Mouse (Mus musculus) embryonic facial prominence, embryonic 11.5 days (tissue): ENCODE data around the gene Xrra1. TPM values are rescaled to one million over a fixed set of nuclear protein-coding genes. Genes with fewer than 3 reads are reported as not detected.
A peak's percentile ranks its signal among the peaks of the same experiment; 100 is the strongest.
"Not testable (repeated sequence)": the region's sequence is repeated elsewhere in the genome, so short reads cannot be mapped to it uniquely, and the experiment has no call there.

Experiments used
- ATAC-seq: fragments of 200-750 bp; cut with Nextera tagmentation; replicated peaks from 2 replicates; pipeline ENCODE4 v1.8.0; 2017; ENCODE audit warnings: low read depth; ENCODE audit not compliant: insufficient number of reproducible peaks, low FRiP score, low TSS enrichment
- DNase-seq: peaks from one replicate; pipeline ENCODE4 v3.0.0-alpha.2; 2015; ENCODE audit warnings: low spot score
- H3K27ac ChIP-seq: fragments of 300-500 bp; sonication (generic); replicated peaks from 2 replicates; pipeline ENCODE4 v1.5.1; 2014; ENCODE audit warnings: mild to moderate bottlenecking, low read depth, low read length, control low read depth
- H3K27me3 ChIP-seq: fragments of 300-500 bp; sonication (generic); 2 replicates; pipeline ENCODE4 v1.6.1; 2014; ENCODE audit warnings: mild to moderate bottlenecking, low read length, moderate library complexity, mixed read lengths; ENCODE audit not compliant: control insufficient read depth, insufficient read depth
- H3K36me3 ChIP-seq: fragments of 300-500 bp; sonication (generic); replicated peaks from 2 replicates; pipeline ENCODE4 v1.6.1; 2014; ENCODE audit warnings: low read depth, mild to moderate bottlenecking, low read length, moderate library complexity, mixed read lengths; ENCODE audit not compliant: control insufficient read depth, insufficient read depth
- H3K4me1 ChIP-seq: fragments of 300-500 bp; sonication (generic); 2 replicates; pipeline ENCODE4 v1.6.1; 2014; ENCODE audit warnings: low read length, mixed read lengths; ENCODE audit not compliant: control insufficient read depth, insufficient read depth
- H3K4me2 ChIP-seq: fragments of 300-500 bp; sonication (generic); 2 replicates; pipeline ENCODE4 v1.6.1; 2014; ENCODE audit warnings: low read depth, mild to moderate bottlenecking, control low read depth, low read length, moderate library complexity
- H3K4me3 ChIP-seq: fragments of 300-500 bp; sonication (generic); 2 replicates; pipeline ENCODE4 v1.5.1; 2014; ENCODE audit warnings: low read depth, low read length, control low read depth
- H3K9ac ChIP-seq: fragments of 300-500 bp; sonication (generic); replicated peaks from 2 replicates; pipeline ENCODE4 v1.6.1; 2014; ENCODE audit warnings: mild to moderate bottlenecking, control low read depth, low read length
- H3K9me3 ChIP-seq: fragments of 300-500 bp; sonication (generic); replicated peaks from 2 replicates; pipeline ENCODE4 v1.6.1; 2016; ENCODE audit warnings: mild to moderate bottlenecking, low read length, inconsistent platforms, mixed read lengths; ENCODE audit not compliant: control insufficient read depth
- WGBS: fragments of 180-500 bp; shearing (Covaris S2); extraction: QIAGEN DNeasy Blood & Tissue Kit; methylation state at CpG from one replicate; pipeline ENCODE4 v1.1.7; 2014; 5-methylcytosine and 5-hydroxymethylcytosine counted together
- polyA plus RNA-seq: library from polyadenylated mRNA; unstranded; fragments of >200 nt; fragmentation: Nextera tagmentation; extraction: Ambion mirVana; gene quantifications from 2 replicates; pipeline ENCODE4 v1.2.1, GENCODE M21; 2014

The Xrra1 gene
- polyA plus RNA-seq, 1 experiment from 2014 or later: 0.52 TPM

DNA sequence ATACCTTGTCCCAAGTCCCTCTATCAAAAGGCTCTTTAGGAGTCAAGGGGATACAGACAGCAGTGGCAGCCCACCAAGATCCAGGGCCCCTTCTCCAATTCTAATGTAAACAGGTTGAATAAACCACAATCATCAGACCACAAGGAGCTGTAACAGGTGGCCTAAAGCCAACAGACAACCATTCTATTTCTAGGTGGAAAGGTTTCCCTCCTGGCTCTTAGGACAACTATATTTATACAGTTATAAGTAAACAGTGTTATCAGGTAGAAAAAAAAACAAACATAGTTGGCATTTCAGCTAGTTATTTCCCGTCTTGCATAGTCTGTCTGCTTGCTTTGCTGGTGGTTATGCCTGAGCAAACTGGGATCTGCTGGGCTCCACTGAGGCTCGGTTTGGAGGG lies 61.5 kb downstream of the Xrra1 start:
- H3K9ac ChIP-seq: no peak overlapping the region
- no peaks in the 10 kb centered on the region for H3K27me3 ChIP-seq
- no peaks in the 10 kb centered on the region for H3K9me3 ChIP-seq
- DNase-seq (no peak), ATAC-seq (no peak)
- no peaks in the 10 kb centered on the region; the same call in none of the 2 replicates for H3K36me3 ChIP-seq
- no peak overlapping the region for H3K4me3 ChIP-seq
- no peak overlapping the region for H3K27ac ChIP-seq
- 85% methylated on average over 2 of the region's 2 CpGs for WGBS
- H3K4me1 ChIP-seq: no peaks in the 10 kb centered on the region
- H3K4me2 ChIP-seq: no peak overlapping the region

DNA sequence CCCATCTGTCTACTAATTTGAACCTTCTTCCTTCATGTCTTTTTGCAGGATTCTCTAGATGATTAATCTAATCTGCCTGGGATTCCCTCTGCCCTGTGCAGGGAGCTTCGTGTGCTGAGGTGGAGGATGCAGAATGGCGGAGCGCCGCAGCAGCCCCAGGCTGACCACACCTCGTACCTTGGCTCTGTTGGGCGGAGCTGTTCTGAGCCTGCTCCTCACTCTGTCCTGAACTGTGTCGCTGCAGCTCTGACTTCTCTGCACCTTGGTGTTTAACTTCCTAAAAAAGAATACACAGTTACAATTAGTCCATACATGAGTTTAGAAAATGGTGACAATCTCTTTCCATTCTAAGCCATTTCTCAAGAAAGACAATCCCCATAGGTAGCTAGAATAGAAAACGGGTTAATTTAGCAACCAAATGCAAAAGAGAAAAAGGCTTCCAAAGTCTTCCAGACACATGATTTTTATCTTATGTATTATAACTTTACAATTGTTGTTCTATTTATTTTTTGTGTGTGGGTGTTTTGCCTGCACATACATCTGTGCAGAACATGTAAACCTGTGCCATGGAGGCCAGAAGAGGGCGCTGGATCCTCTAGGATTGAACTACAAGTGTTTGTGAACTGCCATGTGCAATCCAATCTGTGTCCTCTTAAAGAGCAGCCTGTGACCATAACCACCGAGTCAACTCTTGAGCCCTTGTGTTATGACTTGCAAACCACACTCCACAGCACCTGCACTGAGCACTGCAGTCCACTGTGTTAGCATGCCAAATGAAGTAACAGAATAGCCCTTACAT lies 68.2 kb downstream of the Xrra1 start:
- Histone ChIP-seq H3K9me3 (no peaks in the 10 kb centered on the region), H3K4me2 (no peak overlapping the region), H3K4me1 (no peaks in the 10 kb centered on the region), H3K27me3 (no peaks in the 10 kb centered on the region), H3K27ac (no peak overlapping the region), H3K36me3 (peaks cover 5% of the 10 kb centered on the region), H3K9ac (no peak overlapping the region), H3K4me3 (no peak overlapping the region)
- peak; percentile 57 for DNase-seq
- WGBS: 82% methylated on average over 10 of the region's 10 CpGs
- ATAC-seq: no peak

DNA sequence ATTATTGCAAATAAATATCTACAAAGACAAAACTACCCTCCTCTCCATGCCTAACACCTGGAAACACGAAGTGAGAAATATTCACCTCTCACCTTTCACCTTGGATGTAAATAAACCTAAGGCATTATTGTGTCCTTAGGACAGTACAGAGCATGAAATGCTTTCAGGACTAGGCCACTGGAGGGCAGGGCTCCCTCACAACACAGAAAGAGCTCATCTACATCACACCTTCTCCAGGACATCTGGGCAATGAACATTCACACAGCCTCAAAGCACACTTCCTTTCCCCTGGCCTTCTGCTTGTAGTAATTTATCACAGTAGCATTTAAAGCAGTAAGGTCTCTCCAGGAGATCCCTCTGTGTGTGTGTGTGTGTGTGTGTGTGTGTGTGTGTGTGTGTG lies 76.8 kb downstream of the Xrra1 start:
- DNase-seq: no peak
- H3K27ac ChIP-seq: no peak overlapping the region
- ATAC-seq: no peak
- no peaks in the 10 kb centered on the region for H3K9me3 ChIP-seq
- H3K4me2 ChIP-seq: no peak overlapping the region
- no peaks in the 10 kb centered on the region for H3K4me1 ChIP-seq
- peaks cover 3% of the 10 kb centered on the region; the same call in 1 of the 2 replicates for H3K36me3 ChIP-seq
- no peaks in the 10 kb centered on the region for H3K27me3 ChIP-seq
- no peak overlapping the region for H3K4me3 ChIP-seq
- WGBS: 85% methylated on average over 1 of the region's 1 CpGs
- no peak overlapping the region for H3K9ac ChIP-seq

DNA sequence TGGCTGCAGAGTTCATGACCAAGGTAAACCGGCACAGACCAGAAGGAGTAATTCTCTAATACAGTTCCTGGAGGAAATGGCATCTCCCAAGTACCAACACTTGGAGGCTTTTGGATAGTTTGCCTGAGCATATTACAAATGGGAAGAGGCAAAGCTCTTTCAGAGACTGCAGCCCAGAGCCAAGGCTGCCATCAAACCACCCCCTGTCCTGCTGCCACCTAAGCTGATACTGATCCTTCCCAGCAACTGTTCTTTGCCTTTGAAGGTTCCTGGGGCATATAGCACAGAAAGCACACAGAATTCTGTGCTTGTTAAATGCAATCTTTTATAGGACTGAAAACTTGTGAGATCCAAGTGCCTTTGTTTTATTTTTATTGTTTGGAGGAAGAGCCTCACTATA lies 81.8 kb downstream of the Xrra1 start:
- no peak overlapping the region for H3K4me2 ChIP-seq
- ATAC-seq: no peak
- H3K36me3 ChIP-seq: peaks cover 5% of the 10 kb centered on the region
- H3K27me3 ChIP-seq: no peaks in the 10 kb centered on the region
- WGBS: 100% methylated on average over 1 of the region's 1 CpGs
- H3K9ac ChIP-seq: no peak overlapping the region
- H3K4me1 ChIP-seq: no peaks in the 10 kb centered on the region
- DNase-seq: no peak
- no peak overlapping the region for H3K4me3 ChIP-seq
- no peak overlapping the region for H3K27ac ChIP-seq
- no peaks in the 10 kb centered on the region for H3K9me3 ChIP-seq

DNA sequence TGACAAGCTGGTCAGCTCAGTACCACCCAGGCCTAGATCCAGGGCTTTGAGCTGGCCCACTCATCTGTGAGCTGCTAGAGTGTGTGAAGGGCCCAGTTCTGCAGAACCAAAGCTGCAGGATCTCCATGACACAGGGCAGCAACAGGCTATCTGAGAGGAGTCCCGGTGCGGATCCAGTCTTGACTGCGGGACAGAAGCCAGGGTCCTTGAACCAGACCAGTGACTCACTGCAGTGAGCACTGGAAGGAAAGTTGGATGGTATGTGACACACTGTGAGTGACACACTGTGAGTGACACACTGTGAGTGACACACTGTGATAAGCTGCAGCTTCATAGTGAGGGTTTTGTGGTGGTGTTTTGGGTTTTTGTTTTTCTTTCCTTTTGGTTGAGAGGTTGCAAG lies 85.6 kb downstream of the Xrra1 start:
- DNase-seq: no peak
- no peak overlapping the region for H3K27ac ChIP-seq
- no peak overlapping the region for H3K4me2 ChIP-seq
- no peak for ATAC-seq
- peaks cover 8% of the 10 kb centered on the region for H3K36me3 ChIP-seq
- H3K9me3 ChIP-seq: no peaks in the 10 kb centered on the region
- no peak overlapping the region for H3K9ac ChIP-seq
- 96% methylated on average over 3 of the region's 3 CpGs for WGBS
- H3K27me3 ChIP-seq: no peaks in the 10 kb centered on the region
- no peak overlapping the region for H3K4me3 ChIP-seq
- H3K4me1 ChIP-seq: no peaks in the 10 kb centered on the region

DNA sequence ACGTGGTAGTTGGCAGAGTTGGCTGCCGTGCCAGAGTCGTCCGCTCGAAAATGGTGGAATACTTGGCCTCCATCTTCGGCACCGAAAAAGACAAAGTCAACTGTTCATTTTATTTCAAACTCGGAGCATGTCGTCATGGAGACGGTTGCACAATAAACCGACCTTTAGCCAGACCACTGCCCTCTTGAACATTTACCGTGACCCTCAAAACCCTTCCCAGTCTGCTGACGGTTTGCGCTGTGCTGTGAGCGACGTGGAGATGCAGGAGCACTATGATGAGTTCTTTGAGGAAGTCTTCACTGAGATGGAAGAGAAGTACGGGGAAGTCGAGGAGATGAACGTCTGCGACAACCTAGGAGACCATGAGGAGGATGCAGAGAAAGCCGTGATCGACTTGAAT lies 86.1 kb downstream of the Xrra1 start:
- 95% methylated on average over 22 of the region's 22 CpGs for WGBS
- not testable (repeated sequence) for H3K9me3 ChIP-seq, H3K4me2 ChIP-seq, ATAC-seq, DNase-seq, H3K4me1 ChIP-seq, H3K27ac ChIP-seq, H3K27me3 ChIP-seq, H3K36me3 ChIP-seq, H3K9ac ChIP-seq, H3K4me3 ChIP-seq

DNA sequence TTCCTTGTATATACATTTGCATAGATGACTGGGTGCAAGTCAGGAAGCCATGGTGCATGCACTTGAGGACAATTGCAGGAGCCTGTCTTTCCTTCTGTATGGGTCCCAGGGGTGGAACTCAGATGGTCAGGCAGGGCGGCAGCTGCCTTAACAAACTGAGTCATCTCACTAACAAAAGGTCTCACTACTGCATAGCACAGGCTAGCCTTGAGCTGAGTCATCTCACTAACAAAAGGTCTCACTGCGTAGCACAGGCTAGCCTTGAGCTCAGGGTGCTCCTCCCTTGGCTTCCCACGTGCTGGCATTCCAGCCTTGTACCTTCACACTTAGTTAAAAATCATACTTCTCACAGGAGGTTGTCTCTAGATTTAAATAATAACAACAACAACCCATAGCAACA lies 87.0 kb downstream of the Xrra1 start:
- Histone ChIP-seq H3K4me2 (no peak overlapping the region), H3K27ac (no peak overlapping the region), H3K27me3 (no peaks in the 10 kb centered on the region), H3K4me1 (no peaks in the 10 kb centered on the region), H3K36me3 (peaks cover 3% of the 10 kb centered on the region), H3K9ac (no peak overlapping the region), H3K9me3 (no peaks in the 10 kb centered on the region), H3K4me3 (no peak overlapping the region)
- no peak for DNase-seq
- ATAC-seq: no peak
- 98% methylated on average over 3 of the region's 3 CpGs for WGBS

DNA sequence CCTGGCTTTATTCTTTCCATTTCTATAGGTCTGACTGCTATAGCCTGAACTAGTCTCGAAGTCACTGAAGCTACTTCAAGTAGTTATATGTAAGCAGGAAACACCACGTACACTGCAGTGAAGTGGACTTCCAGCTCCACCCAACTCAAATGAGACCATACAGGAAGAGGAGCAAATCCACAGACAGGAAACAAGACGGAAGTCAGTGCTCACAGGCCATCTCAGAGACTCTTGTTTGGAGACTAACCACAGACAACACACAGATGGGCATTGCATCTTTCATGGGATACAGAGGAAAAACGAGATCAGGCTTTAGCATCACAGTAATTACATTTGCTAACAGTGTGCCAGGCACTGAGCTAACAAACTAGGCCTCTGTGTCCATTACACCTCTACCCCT lies 87.4 kb downstream of the Xrra1 start:
- Histone ChIP-seq H3K4me3 (no peak overlapping the region), H3K9ac (no peak overlapping the region), H3K27me3 (no peaks in the 10 kb centered on the region), H3K36me3 (peaks cover 3% of the 10 kb centered on the region; the same call in 1 of the 2 replicates), H3K4me2 (no peak overlapping the region), H3K27ac (no peak overlapping the region), H3K4me1 (no peaks in the 10 kb centered on the region), H3K9me3 (no peaks in the 10 kb centered on the region)
- ATAC-seq (no peak), DNase-seq (no peak)
- 85% methylated on average over 4 of the region's 4 CpGs for WGBS
